Mouse (Mus musculus) stomach, postnatal 0 days (tissue): ENCODE measurements around the gene Astn2.

Experiments used
- CTCF ChIP-seq: IDR thresholded peaks from 2 replicates; pipeline ENCODE4 v1.5.1; 2016; ENCODE audit warnings: antibody characterized with exemption, low read depth, mild to moderate bottlenecking, moderate library complexity
- EP300 ChIP-seq: optimal IDR thresholded peaks from 2 replicates; pipeline ENCODE3; 2016; ENCODE audit warnings: antibody characterized with exemption

GRCm38 (mm10) chr4:66215170-66215618 is 189.2 kb downstream of the Astn2 start:
- TF ChIP-seq CTCF, result no peak
- no peak for TF ChIP-seq EP300
